Comparison of ENCODE assay signal across 16 mouse cellular contexts in genomic region chr2:61100854-61101253, GRCm38 (mm10).
DNase-seq lines count a peak whose midpoint lies in the region; ATAC-seq and TF ChIP-seq lines count a peak whose summit lies in the region.
"Had no signal": no experiment of that assay in that cellular context is flagged by ENCODE, and none has a peak within 500 bp of the region (broad histone marks: within the 10 kb centered on the region; RNA-seq: fewer than 3 reads in every experiment).

No protein-coding gene starts in this region.

- no peak for TF ChIP-seq POLR2A in lung, adult 2 months (IDR thresholded peaks at IDR 0.05; ENCODE audit: borderline replicate concordance, extremely low read depth, low read depth, low read length)

- no peak overlapping the region for H3K4me2 ChIP-seq in kidney, postnatal 0 days (ENCODE audit: low read length)
- H3K4me2 ChIP-seq in lung, embryonic 15.5 days = no peak overlapping the region
- H3K4me2 ChIP-seq: hindbrain, embryonic 12.5 days had no signal

- H3K4me3 ChIP-seq in lung, adult 2 months (replicated peaks; ENCODE audit: extremely low read depth, low read depth, low read length) = no peak overlapping the region
- no peak overlapping the region for H3K4me3 ChIP-seq in kidney, postnatal 0 days (replicated peaks; ENCODE audit: low read depth, low read length)
- H3K4me3 ChIP-seq in lung, embryonic 15.5 days = no peak overlapping the region
- H3K4me3 ChIP-seq: hindbrain, embryonic 12.5 days had no signal

- 65% methylated on average over 4 of the region's 4 CpGs for WGBS in lung, adult 2 months
- WGBS in kidney, postnatal 0 days = 35% methylated on average over 4 of the region's 4 CpGs
- 45% methylated on average over 4 of the region's 4 CpGs for WGBS in lung, embryonic 15.5 days

- peak; percentile 65; the same call in 1 of the 2 replicates for ATAC-seq in kidney, postnatal 0 days (replicated peaks; ENCODE audit: low FRiP score, low read depth)
- ATAC-seq in lung, embryonic 15.5 days (ENCODE audit: borderline replicate concordance, extremely low read depth, low FRiP score, low TSS enrichment) = peak; percentile 89
- ATAC-seq in megakaryocyte progenitor cell, adult 5-6 weeks (replicated peaks; ENCODE audit: poor library complexity) = no peak
- ATAC-seq: inflammation-experienced regulatory T-cells, adult 6 months; midbrain, embryonic 16.5 days had no signal

- no peaks in the 10 kb centered on the region; the same call in 1 of the 2 replicates for H3K4me1 ChIP-seq in lung, adult 2 months (ENCODE audit: control insufficient read depth, insufficient read depth, low read length)
- no peaks in the 10 kb centered on the region; the same call in 1 of the 2 replicates for H3K4me1 ChIP-seq in kidney, postnatal 0 days (replicated peaks; ENCODE audit: insufficient read depth, low read length)
- H3K4me1 ChIP-seq in lung, embryonic 15.5 days = no peaks in the 10 kb centered on the region
- H3K4me1 ChIP-seq: hindbrain, embryonic 12.5 days had no signal

- TF ChIP-seq CTCF in lung, adult 2 months (IDR thresholded peaks at IDR 0.05; ENCODE audit: insufficient read depth, low read length) = no peak
- TF ChIP-seq CTCF in kidney, postnatal 0 days (IDR thresholded peaks at IDR 0.05; ENCODE audit: low read depth) = no peak

- H3K9ac ChIP-seq in kidney, postnatal 0 days (ENCODE audit: low read depth, low read length) = no peak overlapping the region
- H3K9ac ChIP-seq in lung, embryonic 15.5 days = no peak overlapping the region
- H3K9ac ChIP-seq: hindbrain, embryonic 12.5 days had no signal

- H3K27me3 ChIP-seq in kidney, postnatal 0 days (ENCODE audit: insufficient read depth, low read length) = no peaks in the 10 kb centered on the region
- no peaks in the 10 kb centered on the region for H3K27me3 ChIP-seq in lung, embryonic 15.5 days
- H3K27me3 ChIP-seq: hindbrain, embryonic 12.5 days had no signal

- peak; percentile 26 to 58 for DNase-seq in lung, adult 18-20 months
- DNase-seq in lung, adult 2 months = no peak
- DNase-seq in kidney, postnatal 0 days (ENCODE audit: low spot score) = peak; percentile 73
- DNase-seq in mesoderm, embryonic 11.5 days (ENCODE audit: low read depth, low spot score) = peak; percentile 6
- no peak for DNase-seq in yolk sac, embryonic 10.5 days (ENCODE audit: low spot score)
- no peak for DNase-seq in spleen, postnatal 14 days (ENCODE audit: low spot score in 2 of 2)
- DNase-seq: cerebellum, adult 9-10 months; layer of hippocampus, postnatal 36 days; spleen, adult 18-20 months; thymus, postnatal 25 days had no signal

- H3K36me3 ChIP-seq in kidney, postnatal 0 days (ENCODE audit: insufficient read depth, low read length) = no peaks in the 10 kb centered on the region
- no peaks in the 10 kb centered on the region for H3K36me3 ChIP-seq in lung, embryonic 15.5 days
- H3K36me3 ChIP-seq: hindbrain, embryonic 12.5 days had no signal

- H3K9me3 ChIP-seq in kidney, postnatal 0 days (replicated peaks; ENCODE audit: low read length) = no peaks in the 10 kb centered on the region
- H3K9me3 ChIP-seq in lung, embryonic 15.5 days = no peaks in the 10 kb centered on the region
- H3K9me3 ChIP-seq: hindbrain, embryonic 12.5 days had no signal

- H3K27ac ChIP-seq in kidney, postnatal 0 days = no peak overlapping the region
- H3K27ac ChIP-seq in lung, embryonic 15.5 days = no peak overlapping the region
- H3K27ac ChIP-seq: hindbrain, embryonic 12.5 days; macrophage had no signal

Comparison
In these comparisons a context has a peak if more than half of its experiments do, and no peak if none do; other contexts are left out.
1. DNase-seq: peak in lung, adult 18-20 months (2 of 2), kidney, postnatal 0 days (single experiment) and mesoderm, embryonic 11.5 days (single experiment); none in lung, adult 2 months (single experiment), yolk sac, embryonic 10.5 days (single experiment) and spleen, postnatal 14 days (0 of 2).